Mouse (Mus musculus): ENCODE measurements around the gene Lrrfip2. TPM values are rescaled to one million over a fixed set of nuclear protein-coding genes. Genes with fewer than 3 reads are reported as not detected.

Gene Lrrfip2
- polyA plus RNA-seq (2017; shearing (Covaris generic)) = 10 to 100 TPM in 1 of 2 experiments, 1 to 10 TPM in 1; 8.3 to 12.2 TPM

GRCm38 (mm10) chr9:111117126-111117642, at the start of gene Lrrfip2:
Gene Lrrfip2 (plus strand): TSS chr9:111117592.
- peak; percentile 26 for ATAC-seq

GRCm38 (mm10) chr9:111070546-111070961, 46.8 kb upstream of the Lrrfip2 start:
- peak; percentile 43 for ATAC-seq

- no peak for ATAC-seq
These were observed 45.2 kb upstream of the Lrrfip2 start for GRCm38 (mm10) chr9:111072175-111072574.

- ATAC-seq = no peak
These were observed 44.4 kb upstream of the Lrrfip2 start for GRCm38 (mm10) chr9:111072971-111073370.

- no peak for ATAC-seq
These were observed 39.6 kb upstream of the Lrrfip2 start for GRCm38 (mm10) chr9:111077745-111078144.

- no peak for ATAC-seq
These were observed 36.6 kb upstream of the Lrrfip2 start for GRCm38 (mm10) chr9:111080801-111081200.

GRCm38 (mm10) chr9:111081765-111082164, 35.6 kb upstream of the Lrrfip2 start:
- no peak for ATAC-seq

GRCm38 (mm10) chr9:111085329-111085728, 32.1 kb upstream of the Lrrfip2 start:
- ATAC-seq = no peak

- ATAC-seq = no peak
These were observed 31.3 kb upstream of the Lrrfip2 start for GRCm38 (mm10) chr9:111086137-111086536.

- ATAC-seq = no peak
These were observed 30.3 kb upstream of the Lrrfip2 start for GRCm38 (mm10) chr9:111086995-111087606.

- ATAC-seq = no peak
These were observed 29.4 kb upstream of the Lrrfip2 start for GRCm38 (mm10) chr9:111087960-111088359.

GRCm38 (mm10) chr9:111088886-111089285, 28.5 kb upstream of the Lrrfip2 start:
- no peak for ATAC-seq

- no peak for ATAC-seq
These were observed 24.7 kb upstream of the Lrrfip2 start for GRCm38 (mm10) chr9:111092657-111093056.

GRCm38 (mm10) chr9:111093094-111093493, 24.3 kb upstream of the Lrrfip2 start:
- peak; percentile 43 for ATAC-seq

- ATAC-seq = no peak
These were observed 22.8 kb upstream of the Lrrfip2 start for GRCm38 (mm10) chr9:111094626-111095025.

GRCm38 (mm10) chr9:111095710-111096109, 21.7 kb upstream of the Lrrfip2 start:
- ATAC-seq = no peak

GRCm38 (mm10) chr9:111096419-111097326, 20.7 kb upstream of the Lrrfip2 start:
- no peak for ATAC-seq

- no peak for ATAC-seq
These were observed 19.8 kb upstream of the Lrrfip2 start for GRCm38 (mm10) chr9:111097543-111097942.

- no peak for ATAC-seq
These were observed 17.0 kb upstream of the Lrrfip2 start for GRCm38 (mm10) chr9:111100406-111100805.

- no peak for ATAC-seq
These were observed 14.1 kb upstream of the Lrrfip2 start for GRCm38 (mm10) chr9:111103293-111103692.

GRCm38 (mm10) chr9:111103893-111104292, 13.5 kb upstream of the Lrrfip2 start:
- no peak for ATAC-seq

- ATAC-seq = no peak
These were observed 9.5 kb upstream of the Lrrfip2 start for GRCm38 (mm10) chr9:111107863-111108262.

- ATAC-seq = peak; percentile 77
These were observed 431 bp downstream of the Lrrfip2 start for GRCm38 (mm10) chr9:111117794-111118251.
